Mouse (Mus musculus) c-Kit-positive CD71-negative TER-119-negative erythroid progenitor cells, embryonic 14.5 days (primary cell): ENCODE measurements at regions not wholly inside any gene's neighbourhood (a gene's known extent, or its start where the extent isn't known, plus 50 kb on each side); places are given as distances from the start of the nearest gene placed in this dataset.

Source experiments
- DNase-seq: peaks from one replicate; pipeline ENCODE4 v3.0.0-alpha.2; 2013; ENCODE audit warnings: low read depth

- DNase-seq: no peak
Measured at GRCm38 (mm10) chr6:100476550-100477366, 189.5 kb upstream of the Rybp start.

DNA sequence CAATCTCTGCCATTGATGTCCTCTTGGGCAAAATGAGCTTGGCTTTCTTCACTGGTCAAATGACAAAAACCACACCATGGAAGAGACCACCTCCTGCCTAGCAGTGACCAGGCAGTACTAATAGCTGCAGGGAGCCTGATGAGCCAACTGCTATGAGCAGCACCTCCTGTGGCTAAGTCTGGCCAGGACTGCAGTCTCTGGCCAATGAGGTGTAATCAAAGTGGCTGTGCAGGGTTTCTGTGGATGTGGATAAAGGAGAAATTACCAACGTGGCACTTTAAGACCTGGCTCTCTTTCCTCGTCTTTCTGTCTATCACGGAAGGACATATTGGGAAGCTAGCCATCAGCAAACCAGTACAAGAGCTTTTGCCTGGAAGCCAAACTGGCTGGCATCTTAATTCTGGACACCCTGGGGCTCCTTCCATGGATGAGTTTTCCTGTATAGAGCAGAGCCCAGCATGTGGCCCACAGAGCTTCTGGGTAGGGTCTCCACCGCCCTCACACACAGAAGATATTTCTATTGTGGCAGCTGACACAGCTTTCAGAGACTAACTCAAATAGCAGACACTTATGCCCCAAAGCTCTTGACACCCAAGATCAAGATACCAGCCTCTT, 188.2 kb upstream of the Rybp start:
- no peak for DNase-seq

DNA sequence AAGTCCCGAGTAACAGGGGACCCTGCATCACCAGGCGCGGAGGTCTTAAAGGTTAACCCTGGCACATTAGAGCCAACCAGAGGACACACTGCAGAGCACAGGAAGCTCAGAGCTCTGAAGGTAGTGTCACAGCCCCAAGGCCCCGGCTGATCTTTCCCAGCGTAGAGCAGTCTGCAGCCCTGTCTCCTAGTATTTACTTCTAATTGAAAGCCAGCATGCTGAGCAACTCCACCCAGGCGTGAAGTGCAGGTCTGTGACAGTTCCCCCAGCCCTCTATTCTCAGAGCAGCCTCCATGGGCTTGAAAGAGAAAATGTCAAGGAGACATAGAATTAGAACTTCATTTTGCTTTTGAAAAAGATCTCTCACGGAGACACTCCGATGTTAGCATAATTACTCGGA, 187.0 kb upstream of the Rybp start:
- DNase-seq: no peak

DNA sequence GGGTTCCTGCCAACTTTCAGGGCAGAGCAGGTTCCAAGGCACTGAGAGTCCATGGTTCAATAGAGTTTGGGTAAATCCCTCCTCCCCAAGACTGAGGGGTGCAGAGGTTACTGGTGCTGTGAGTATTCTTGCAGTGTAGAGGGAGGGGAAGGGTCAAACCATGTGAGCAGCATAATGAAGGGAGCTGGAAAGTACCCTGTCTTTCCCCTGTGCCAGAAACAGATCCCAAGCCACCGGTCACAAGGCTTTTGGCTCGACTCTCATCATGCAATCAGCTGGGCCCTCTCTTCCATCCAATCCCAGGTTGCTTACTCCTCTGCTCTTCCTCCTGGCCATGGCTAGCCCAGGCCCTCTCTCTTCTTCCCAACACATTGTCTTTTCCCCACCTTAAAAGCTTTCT, 182.8 kb upstream of the Rybp start:
- no peak for DNase-seq

DNA sequence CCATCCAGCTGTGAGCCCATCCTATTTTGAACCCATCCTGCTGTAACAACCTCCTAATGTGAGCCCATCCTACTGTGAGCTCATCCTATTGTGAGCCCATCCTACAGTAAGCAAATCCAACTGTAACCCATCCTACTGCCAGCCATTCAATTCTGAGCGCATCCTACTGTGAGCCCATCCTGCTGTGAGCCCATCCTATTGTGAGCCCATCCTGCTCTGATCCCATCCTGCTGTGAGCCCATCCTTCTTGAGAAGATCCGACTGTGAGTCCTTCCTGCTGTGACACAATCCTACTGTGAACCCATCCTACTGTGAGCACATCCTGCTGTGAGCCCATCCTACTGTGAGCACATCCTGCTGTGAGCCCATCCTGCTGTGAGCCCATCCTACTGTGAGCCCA, 175.5 kb upstream of the Rybp start:
- DNase-seq: no peak

- no peak for DNase-seq
Measured at GRCm38 (mm10) chr6:100453401-100453800, 166.1 kb upstream of the Rybp start.

DNA sequence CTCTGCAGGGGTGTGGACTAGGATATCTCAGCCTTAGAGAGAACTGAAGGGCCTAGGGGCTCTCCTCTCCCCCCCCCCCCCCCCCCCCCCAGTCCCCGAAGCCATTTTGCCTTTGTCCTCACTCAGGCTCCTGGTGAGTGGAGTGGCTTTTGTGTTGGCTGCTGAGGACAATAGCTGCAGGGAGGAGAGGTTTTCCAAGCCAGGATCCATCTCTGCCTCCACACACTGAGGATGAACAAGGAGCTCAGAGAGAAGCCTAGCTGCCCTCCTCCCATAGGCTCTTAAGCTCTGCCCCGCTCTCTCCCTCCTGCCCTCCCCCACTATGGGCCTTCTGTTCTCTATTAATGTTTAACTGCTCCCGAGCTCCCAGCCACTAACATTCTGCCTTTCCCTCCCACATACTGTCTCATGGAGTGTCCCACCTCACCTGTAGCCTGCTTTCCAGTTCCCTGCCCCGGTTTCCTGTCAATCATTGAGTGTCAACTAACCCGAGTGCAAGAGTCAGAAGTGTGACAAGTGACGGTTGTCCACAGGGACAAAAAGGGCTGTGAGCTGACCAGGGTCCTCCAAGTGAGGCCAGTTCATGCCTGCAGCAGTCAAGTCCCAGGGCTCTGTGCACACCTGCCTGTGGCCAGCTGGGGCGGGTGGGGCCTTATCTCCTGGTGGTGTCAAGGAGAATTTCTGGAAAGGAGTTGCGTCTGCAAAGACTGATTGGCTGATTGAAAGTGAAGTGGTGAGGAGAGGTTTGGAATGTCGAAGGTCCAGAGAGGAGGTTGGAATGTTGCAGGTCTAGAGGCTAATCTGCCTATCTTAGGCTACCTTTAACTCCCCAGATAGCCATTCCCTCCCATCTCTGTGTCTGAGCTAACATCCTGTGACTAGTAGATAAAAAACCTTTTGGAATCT, 165.1 kb upstream of the Rybp start:
- no peak for DNase-seq

GRCm38 (mm10) chr6:100450108-100450507, 162.8 kb upstream of the Rybp start:
- no peak for DNase-seq

DNA sequence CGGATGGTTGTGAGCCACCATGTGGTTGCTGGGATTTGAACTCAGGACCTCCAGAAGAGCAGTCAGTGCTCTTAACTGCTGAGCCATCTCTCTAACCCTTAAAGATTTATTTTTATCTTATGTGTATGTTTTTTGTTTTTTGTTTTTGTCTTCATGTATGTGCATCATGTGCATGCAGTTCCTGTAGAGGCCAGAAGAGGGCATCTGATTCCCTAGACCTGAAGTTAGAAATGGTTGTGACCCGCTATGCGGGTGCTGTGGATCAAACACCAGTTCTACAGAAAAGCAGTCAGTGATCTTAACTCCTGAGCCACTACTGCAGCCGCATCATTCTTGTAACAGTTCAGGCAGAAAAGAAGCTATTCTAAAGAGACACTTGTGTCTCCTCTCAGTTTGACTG, 161.8 kb upstream of the Rybp start:
- no peak for DNase-seq

GRCm38 (mm10) chr6:100447211-100447610, 159.9 kb upstream of the Rybp start:
- DNase-seq: no peak

DNA sequence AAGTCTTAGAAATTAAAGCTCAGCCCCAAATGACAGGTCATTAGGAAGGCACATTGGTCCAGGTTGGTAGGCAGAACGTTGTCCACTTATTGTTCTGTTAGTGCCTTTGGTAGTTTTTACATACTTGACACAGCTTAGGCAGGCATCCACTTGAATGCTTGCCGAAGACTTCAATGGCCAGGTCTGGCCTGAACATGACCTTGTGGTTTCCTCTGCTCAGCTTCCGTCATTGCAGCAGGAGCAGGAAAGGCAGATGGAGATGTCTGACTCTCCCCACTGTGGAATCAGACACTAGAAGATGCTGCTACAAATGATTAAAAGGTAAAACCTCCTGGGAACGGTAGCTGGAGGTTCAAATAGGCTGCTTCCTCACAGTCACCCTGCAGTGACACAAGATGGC, 159.5 kb upstream of the Rybp start:
- no peak for DNase-seq

GRCm38 (mm10) chr6:100439071-100439737, 151.9 kb upstream of the Rybp start:
- no peak for DNase-seq

- no peak for DNase-seq
Measured at GRCm38 (mm10) chr6:100438511-100438991, 151.3 kb upstream of the Rybp start.

DNA sequence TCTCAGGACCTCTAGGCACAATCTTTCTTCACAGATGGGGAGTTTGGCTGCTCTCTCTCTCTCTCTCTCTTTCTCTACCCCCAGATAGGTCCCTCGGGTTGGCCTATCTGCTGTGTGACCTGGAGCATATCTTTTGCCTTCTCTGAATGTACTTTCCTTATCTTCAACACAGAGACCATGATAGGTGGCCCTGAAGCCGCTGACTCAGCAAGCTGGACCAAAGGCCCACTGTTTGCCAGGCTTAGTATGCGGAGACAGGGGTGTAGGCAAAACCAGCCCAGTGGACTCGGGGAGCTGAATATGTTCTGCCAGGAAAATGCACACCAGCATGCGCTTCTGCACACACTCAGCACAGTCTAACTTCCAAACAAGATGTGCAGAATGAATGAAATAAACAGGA, 150.7 kb upstream of the Rybp start:
- no peak for DNase-seq

GRCm38 (mm10) chr6:100436507-100436906, 149.2 kb upstream of the Rybp start:
- no peak for DNase-seq

- no peak for DNase-seq
Measured at GRCm38 (mm10) chr6:100435222-100435621, 147.9 kb upstream of the Rybp start.

DNA sequence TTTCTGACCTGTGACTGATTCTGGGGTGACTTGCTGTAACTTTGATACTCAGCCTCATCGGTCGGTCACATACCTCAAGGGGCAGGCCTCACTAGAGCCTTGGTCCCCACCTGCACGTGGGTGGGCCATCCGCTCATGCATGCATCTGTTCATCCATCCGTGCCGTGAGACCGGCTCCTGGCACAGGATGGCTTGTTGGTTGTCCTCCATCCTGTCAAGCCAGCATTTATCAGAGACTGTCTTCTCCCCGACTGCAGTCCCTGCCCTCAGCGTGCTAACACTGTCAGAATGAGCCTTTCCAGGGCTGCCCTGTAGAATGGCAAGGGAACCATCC, 146.2 kb upstream of the Rybp start:
- DNase-seq: no peak

DNA sequence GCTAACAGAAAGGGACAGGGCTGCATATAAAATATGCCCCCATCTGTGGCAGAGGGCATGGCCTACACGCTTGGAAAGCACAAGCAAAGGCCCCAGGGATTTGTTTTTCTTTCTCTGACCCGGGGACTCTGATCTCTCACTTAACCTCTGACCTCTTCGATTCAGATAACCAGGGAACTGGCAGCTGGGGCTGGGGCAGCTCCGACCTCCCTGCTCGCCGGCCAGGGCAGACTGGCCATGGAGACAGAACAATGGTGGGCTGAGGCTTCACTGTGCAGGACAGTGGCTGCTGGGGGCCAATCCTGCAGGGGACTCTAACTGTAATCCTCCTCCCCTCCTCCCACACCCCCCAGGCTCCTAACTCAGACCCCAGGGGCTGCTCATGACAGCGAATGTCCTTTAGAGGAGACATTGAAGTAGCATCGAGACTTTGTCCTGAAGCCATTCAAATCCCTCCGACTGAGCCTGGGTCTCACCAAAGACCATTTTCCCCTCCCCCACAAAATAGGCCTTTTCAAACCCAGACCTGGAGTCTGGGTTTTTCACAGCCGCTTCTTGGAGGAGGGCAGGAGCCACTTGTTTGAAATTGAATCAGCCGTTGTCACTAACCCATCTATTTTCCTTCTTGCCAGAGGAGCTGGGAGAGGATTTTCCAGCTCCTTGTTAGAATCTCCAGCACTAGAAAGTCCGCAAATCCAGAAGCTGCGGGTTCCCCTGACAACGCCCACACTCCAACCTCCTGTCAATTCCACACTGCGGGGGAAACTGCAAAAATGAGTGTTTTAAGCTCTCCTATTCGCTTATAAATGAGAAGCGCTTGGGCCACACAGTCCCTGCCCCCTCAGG, 145.6 kb upstream of the Rybp start:
- DNase-seq: no peak

GRCm38 (mm10) chr6:100430286-100430685, 143.0 kb upstream of the Rybp start:
- DNase-seq: no peak

- no peak for DNase-seq
Measured at GRCm38 (mm10) chr6:100429511-100429910, 142.2 kb upstream of the Rybp start.

- no peak for DNase-seq
Measured at GRCm38 (mm10) chr6:100428759-100429158, 141.5 kb upstream of the Rybp start.
